In the genomic region with DNA sequence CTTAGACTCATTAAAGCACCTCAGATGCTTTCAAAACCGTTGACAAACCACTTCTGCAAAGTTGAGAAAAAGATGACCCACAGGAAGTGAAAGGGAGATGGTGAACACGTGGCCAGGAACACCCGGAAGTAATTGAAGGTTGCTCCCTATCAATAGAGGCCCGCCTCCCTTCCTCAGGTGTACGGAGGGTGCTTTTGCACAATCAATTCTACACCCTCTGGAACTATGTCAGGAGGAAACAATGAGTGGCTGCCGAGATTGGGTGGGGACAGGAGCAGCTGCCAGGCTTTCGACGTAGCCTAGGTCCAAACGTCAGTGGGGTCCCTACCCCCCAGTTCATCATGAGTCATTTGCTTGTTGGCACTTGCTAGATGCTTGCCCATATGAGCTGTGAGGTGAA, we compare ENCODE assay signal across 16 mouse cellular contexts.
"Had no signal": no experiment of that assay in that cellular context is flagged by ENCODE, and none has a peak within 500 bp of the region (broad histone marks: within the 10 kb centered on the region; RNA-seq: fewer than 3 reads in every experiment).

No protein-coding gene starts in this region.

- H3K36me3 ChIP-seq: limb, embryonic 15.5 days had no signal

- DNase-seq: kidney, adult 9 months; kidney, postnatal 36 days; layer of hippocampus, adult 9-11 months; layer of hippocampus, postnatal 36 days; lung, embryonic 14.5 days; midbrain, embryonic 14.5 days; retina, postnatal 1 day; right cerebral cortex, postnatal 14 days; thymus, adult 2 months; thymus, postnatal 36 days had no signal

- H3K4me3 ChIP-seq: limb, embryonic 15.5 days; liver, embryonic 12.5 days; midbrain, embryonic 10.5 days; myocyte; neural tube, embryonic 12.5 days had no signal

- H3K9me3 ChIP-seq: limb, embryonic 15.5 days; liver, embryonic 12.5 days; midbrain, embryonic 10.5 days; neural tube, embryonic 12.5 days had no signal

- H3K9ac ChIP-seq: limb, embryonic 15.5 days; liver, embryonic 12.5 days; lung, embryonic 14.5 days; neural tube, embryonic 12.5 days had no signal

- ATAC-seq: liver, embryonic 12.5 days had no signal

- H3K4me2 ChIP-seq: limb, embryonic 15.5 days; liver, embryonic 12.5 days; lung, embryonic 14.5 days; neural tube, embryonic 12.5 days had no signal

- H3K27ac ChIP-seq: kidney, postnatal 0 days; limb, embryonic 15.5 days; liver, embryonic 12.5 days; midbrain, embryonic 10.5 days; neural tube, embryonic 12.5 days had no signal

- H3K4me1 ChIP-seq: midbrain, embryonic 10.5 days; neural tube, embryonic 12.5 days had no signal

- H3K27me3 ChIP-seq: limb, embryonic 15.5 days; liver, embryonic 12.5 days; neural tube, embryonic 12.5 days had no signal
